Mouse (Mus musculus) mouse embryonic stem cell (cell line): ENCODE measurements around the gene Rmnd5b.

Experiments used
- in situ Hi-C, 2 experiments: fragments of 300-500 bp; cut with MboI; formaldehyde crosslinking; loops; 1 replicate in 1 of 2; 3 replicates in 1 of 2; pipeline ENCODE4 v1.14.3; 2019 to 2020; ENCODE audit warnings: low sequenced_read_pairs in 2 of 2, low pct_unique_long_range_greater_than_20kb in 1 of 2, mixed read lengths in 1 of 2; ENCODE audit not compliant: unreplicated experiment in 1 of 2

Rmnd5b gene

GRCm38 (mm10) chr11:51584057-51584430 is 51.7 kb downstream of the Rmnd5b start:
- in situ Hi-C loops: no loop called here

- in situ Hi-C loops: no loop called here
These were observed 53.0 kb downstream of the Rmnd5b start for GRCm38 (mm10) chr11:51582713-51583112.

DNA sequence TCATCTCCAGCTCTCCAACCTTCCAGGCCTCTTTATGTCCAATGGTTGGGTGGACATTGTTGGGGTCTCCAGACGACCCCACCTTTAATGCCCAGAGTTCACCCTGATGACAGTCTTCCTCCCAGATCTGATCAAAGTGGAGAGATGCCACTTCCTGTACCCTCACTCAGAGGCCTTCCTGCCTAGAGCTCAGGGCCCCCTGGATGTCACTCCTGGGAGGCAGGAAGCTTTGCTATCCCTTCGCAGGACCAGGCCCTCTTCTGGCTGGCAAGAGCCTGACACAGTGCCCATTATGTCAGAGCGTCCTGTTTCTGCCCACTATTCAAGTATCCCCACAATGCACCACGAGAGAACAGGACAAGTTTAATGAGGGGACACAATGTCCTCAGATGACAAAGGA is 56.7 kb downstream of the Rmnd5b start:
- in situ Hi-C loops: no loop called here

DNA sequence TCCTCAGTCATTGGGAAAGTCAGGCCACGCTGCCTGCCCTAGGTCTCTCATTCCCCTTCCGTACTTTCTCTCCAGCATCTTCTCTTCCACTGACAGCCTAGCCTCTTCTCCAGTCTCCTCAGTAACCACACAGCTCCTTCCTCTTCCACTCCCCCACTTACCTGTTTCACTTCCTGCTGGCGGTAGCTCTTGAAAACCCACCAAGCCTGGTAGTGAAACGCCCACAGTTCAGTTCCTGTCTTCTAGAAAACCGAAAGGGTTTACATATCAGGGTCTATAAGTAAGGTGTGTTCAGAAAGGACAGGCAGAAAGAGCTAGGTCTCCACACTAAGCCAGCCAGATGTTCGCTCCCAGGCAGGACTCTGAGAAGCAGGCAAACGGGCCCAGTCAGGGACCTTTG is 58.1 kb downstream of the Rmnd5b start:
- in situ Hi-C loops: no loop called here

DNA sequence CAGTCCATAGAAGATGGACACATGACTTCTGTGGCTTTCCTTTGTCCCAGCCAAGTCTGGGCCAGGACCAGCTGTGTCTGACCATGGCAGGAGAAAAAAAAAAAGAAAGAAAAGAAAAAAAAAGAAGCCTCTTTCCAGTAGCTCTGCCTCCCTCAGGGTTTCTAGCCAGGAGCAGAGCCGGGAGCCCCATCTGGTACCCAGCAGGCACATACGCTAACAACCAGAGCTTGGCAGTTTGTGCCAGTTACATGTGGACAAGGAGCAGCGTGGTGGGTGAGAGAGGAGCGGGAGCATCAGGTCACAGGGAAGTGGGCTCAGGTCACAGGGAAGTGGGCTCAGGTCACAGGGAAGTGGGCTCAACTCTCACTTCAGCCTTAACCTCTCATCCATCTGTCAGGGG is 59.2 kb downstream of the Rmnd5b start:
- in situ Hi-C loops: no loop called here
